Mouse (Mus musculus): ENCODE data around the gene Olfml2b. TPM values are rescaled to one million over a fixed set of nuclear protein-coding genes. Genes with fewer than 3 reads are reported as not detected.

The Olfml2b gene
- not detected for polyA plus RNA-seq (2014; fragmentation: Illumina TruSeq; extraction: RNeasy Lipid Tissue Mini Kit (QIAGEN cat#74804); ENCODE audit: low read depth, low replicate concordance)

DNA sequence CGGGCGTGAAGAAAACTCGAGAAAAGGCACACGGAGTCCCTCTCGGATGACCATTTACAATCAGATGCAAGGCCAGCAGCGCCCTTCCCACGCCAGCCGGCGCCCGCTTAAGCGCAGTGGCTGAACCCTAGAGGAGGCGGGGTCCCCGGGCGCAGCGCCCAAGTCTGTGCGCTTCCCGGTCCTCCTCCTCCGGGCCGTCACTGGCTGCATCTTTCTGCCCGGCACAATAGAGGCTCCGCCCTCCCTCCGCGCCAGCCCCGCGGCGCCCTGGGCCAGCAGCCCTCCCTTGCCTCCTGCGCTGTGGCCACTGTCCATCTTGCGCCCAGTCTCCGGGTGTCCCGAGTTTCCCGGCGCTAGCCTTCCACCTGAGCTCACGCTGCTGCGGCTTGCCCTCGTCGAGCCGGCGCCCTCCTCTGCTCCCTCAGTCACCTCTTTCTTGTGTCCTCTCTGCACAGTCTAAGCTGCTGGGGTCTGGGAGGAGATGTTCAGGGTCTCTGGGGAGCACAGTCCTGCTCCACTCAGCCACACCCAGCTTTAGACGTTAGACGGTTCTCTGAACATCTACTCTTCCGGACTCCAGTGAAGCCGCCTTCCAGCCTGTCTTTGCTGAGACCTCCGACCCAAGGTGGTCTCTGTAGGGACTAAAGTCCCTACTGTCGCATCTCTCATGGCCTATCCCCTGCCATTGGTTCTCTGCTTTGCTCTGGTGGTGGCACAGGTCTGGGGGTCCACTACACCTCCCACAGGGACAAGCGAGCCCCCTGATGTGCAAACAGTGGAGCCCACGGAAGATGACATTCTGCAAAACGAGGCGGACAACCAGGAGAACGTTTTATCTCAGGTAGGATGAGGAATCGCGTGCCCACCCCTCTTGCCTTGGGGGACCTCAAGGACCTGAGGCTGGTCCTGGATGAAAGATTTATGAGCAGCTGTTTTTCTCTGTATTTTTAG lies at the start of gene Olfml2b:
TSS of gene Olfml2b (plus strand) at position 278 of the 951 bp plus-strand sequence.

Other genes with a start within 250 kb of the Olfml2b start
- gene Nos1ap, start 54.7 kb upstream of the Olfml2b start, polyA plus RNA-seq (2014; fragmentation: Illumina TruSeq; extraction: RNeasy Lipid Tissue Mini Kit (QIAGEN cat#74804); ENCODE audit: low read depth, low replicate concordance) = 2.1 TPM
- 27.0 TPM for gene Atf6, start 223.2 kb downstream of the Olfml2b start, polyA plus RNA-seq (2014; fragmentation: Illumina TruSeq; extraction: RNeasy Lipid Tissue Mini Kit (QIAGEN cat#74804); ENCODE audit: low read depth, low replicate concordance)
- gene Gm26620, start 240.5 kb downstream of the Olfml2b start, polyA plus RNA-seq (2014; fragmentation: Illumina TruSeq; extraction: RNeasy Lipid Tissue Mini Kit (QIAGEN cat#74804); ENCODE audit: low read depth, low replicate concordance) = 0.53 TPM
- gene Dusp12, start 241.0 kb downstream of the Olfml2b start, polyA plus RNA-seq (2014; fragmentation: Illumina TruSeq; extraction: RNeasy Lipid Tissue Mini Kit (QIAGEN cat#74804); ENCODE audit: low read depth, low replicate concordance) = 28.9 TPM